Comparison of ENCODE assay signal across 9 mouse cellular contexts in the genomic region with DNA sequence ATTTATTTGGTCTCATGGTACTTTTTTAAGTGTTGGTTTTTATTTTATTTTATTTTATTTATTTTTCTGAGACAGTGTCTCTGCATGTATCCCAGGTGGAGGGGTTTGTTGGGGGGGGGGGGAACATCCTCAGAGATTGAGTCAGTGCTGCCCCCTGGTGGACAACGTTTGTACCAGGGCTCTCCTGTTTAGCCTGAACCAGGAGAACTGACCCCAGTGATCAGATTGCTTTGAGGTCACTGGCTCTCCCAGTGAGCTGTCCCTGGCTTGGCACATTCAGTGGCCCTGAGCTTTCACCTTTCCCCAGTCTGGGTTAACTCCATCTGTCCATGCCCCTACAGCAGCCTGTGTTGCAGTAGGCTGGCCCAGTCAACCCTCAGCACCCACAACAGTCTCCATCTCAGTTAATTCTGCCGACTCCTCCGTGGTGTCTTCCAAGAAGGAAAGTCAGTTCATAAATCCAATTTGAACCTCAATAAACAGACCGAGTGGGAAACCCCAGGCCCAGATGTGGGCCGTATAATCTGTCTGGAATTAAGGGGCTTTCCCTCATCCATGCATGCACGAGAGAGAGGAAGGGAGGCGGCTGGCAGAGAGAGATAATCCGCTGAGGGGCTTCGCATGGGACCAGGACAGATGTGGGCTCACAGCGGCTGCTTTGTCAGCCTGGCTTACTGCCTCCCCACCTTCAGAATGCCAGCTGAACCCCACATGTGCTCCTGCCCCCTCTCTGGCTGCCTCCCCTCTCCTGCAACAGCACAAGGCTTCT. TPM values are rescaled to one million over a fixed set of nuclear protein-coding genes. Genes with fewer than 3 reads are reported as not detected.
DNase-seq lines count a peak whose midpoint lies in the region; ATAC-seq lines count a peak whose summit lies in the region.
"Had no signal": no experiment of that assay in that cellular context is flagged by ENCODE, and none has a peak within 500 bp of the region (broad histone marks: within the 10 kb centered on the region; RNA-seq: fewer than 3 reads in every experiment).

No protein-coding gene starts in this region.

- no peak overlapping the region for H3K9ac ChIP-seq in forebrain, embryonic 12.5 days
- no peak overlapping the region for H3K9ac ChIP-seq in limb, embryonic 11.5 days (ENCODE audit: low read length)
- no peak overlapping the region for H3K9ac ChIP-seq in neural tube, embryonic 12.5 days

- no peaks in the 10 kb centered on the region for H3K4me1 ChIP-seq in forebrain, embryonic 12.5 days
- H3K4me1 ChIP-seq in limb, embryonic 11.5 days (ENCODE audit: control insufficient read depth, insufficient read depth, low read length), result no peaks in the 10 kb centered on the region
- no peaks in the 10 kb centered on the region for H3K4me1 ChIP-seq in neural tube, embryonic 12.5 days

- peak; percentile 63 to 81 for DNase-seq in left cerebral cortex, adult 18-20 months (ENCODE audit: low spot score in 2 of 2)
- DNase-seq in left cerebral cortex, adult 11 months (ENCODE audit: low spot score), result no peak
- peak; percentile 83 for DNase-seq in adrenal gland, postnatal 25 days
- peak; percentile 18 for DNase-seq in induced T-regulatory cell, adult 2 months (ENCODE audit: low read depth)
- peak; percentile 79 for DNase-seq in limb, embryonic 11.5 days (ENCODE audit: low spot score)
- DNase-seq in T-cell, adult 2 months (ENCODE audit: low spot score), result no peak

- ATAC-seq in forebrain, embryonic 12.5 days (ENCODE audit: low FRiP score), result peak; percentile 27; the same call in 1 of the 2 replicates
- no peak for ATAC-seq in limb, embryonic 11.5 days (ENCODE audit: insufficient number of reproducible peaks, low FRiP score, low TSS enrichment, low read depth)
- ATAC-seq in neural tube, embryonic 12.5 days (ENCODE audit: low FRiP score, low read depth), result 0 out of 2 replicates have a peak, but pooled peaks have one; percentile 33

- peaks cover 16% of the 10 kb centered on the region for H3K27me3 ChIP-seq in forebrain, embryonic 12.5 days
- H3K27me3 ChIP-seq in limb, embryonic 11.5 days (ENCODE audit: control insufficient read depth, insufficient read depth, low read length), result peaks cover 10% of the 10 kb centered on the region
- H3K27me3 ChIP-seq in neural tube, embryonic 12.5 days (replicated peaks), result peaks cover 3% of the 10 kb centered on the region; the same call in 1 of the 2 replicates

- no peak overlapping the region for H3K4me3 ChIP-seq in forebrain, embryonic 12.5 days (replicated peaks)
- no peak overlapping the region for H3K4me3 ChIP-seq in limb, embryonic 11.5 days (ENCODE audit: low read depth, low read length)
- H3K4me3 ChIP-seq in neural tube, embryonic 12.5 days, result no peak overlapping the region

- WGBS in forebrain, embryonic 12.5 days, result 68% methylated on average over 10 of the region's 10 CpGs
- 67% methylated on average over 10 of the region's 10 CpGs for WGBS in limb, embryonic 11.5 days
- 73% methylated on average over 10 of the region's 10 CpGs for WGBS in neural tube, embryonic 12.5 days

- H3K27ac ChIP-seq in forebrain, embryonic 12.5 days, result no peak overlapping the region
- no peak overlapping the region for H3K27ac ChIP-seq in limb, embryonic 11.5 days (replicated peaks; ENCODE audit: low read depth, low read length)
- H3K27ac ChIP-seq in neural tube, embryonic 12.5 days, result no peak overlapping the region

- no peaks in the 10 kb centered on the region for H3K36me3 ChIP-seq in forebrain, embryonic 12.5 days (replicated peaks)
- H3K36me3 ChIP-seq in limb, embryonic 11.5 days (ENCODE audit: control insufficient read depth, insufficient read depth, low read length), result no peaks in the 10 kb centered on the region
- H3K36me3 ChIP-seq in neural tube, embryonic 12.5 days, result no peaks in the 10 kb centered on the region

- no peak overlapping the region for H3K4me2 ChIP-seq in forebrain, embryonic 12.5 days
- no peak overlapping the region for H3K4me2 ChIP-seq in limb, embryonic 11.5 days (ENCODE audit: low read depth, severe bottlenecking)
- no peak overlapping the region for H3K4me2 ChIP-seq in neural tube, embryonic 12.5 days (replicated peaks)

- no peaks in the 10 kb centered on the region for H3K9me3 ChIP-seq in forebrain, embryonic 12.5 days
- no peaks in the 10 kb centered on the region for H3K9me3 ChIP-seq in limb, embryonic 11.5 days (ENCODE audit: control insufficient read depth, low read length)
- no peaks in the 10 kb centered on the region for H3K9me3 ChIP-seq in neural tube, embryonic 12.5 days

RNA-seq across cellular contexts. Expression of a gene that starts 7.7 kb away (rescaled TPM):
- total RNA-seq in left cerebral cortex, adult 18-20 months (2021), result not detected
- not detected in 2 replicates for total RNA-seq in adrenal gland, postnatal 25 days (2021)
- not detected in 2 replicates for polyA plus RNA-seq in forebrain, embryonic 12.5 days (2016; fragmentation: Nextera tagmentation; extraction: Ambion mirVana)
- 0.04 TPM in 1 of 2 replicates, not detected in the other for polyA plus RNA-seq in limb, embryonic 11.5 days (2014; fragmentation: Nextera tagmentation; extraction: Ambion mirVana)
- not detected in 2 replicates for polyA plus RNA-seq in neural tube, embryonic 12.5 days (2016; fragmentation: Nextera tagmentation; extraction: Ambion mirVana)
- polyA plus RNA-seq: large intestine, adult 2 months had no signal

RNA-seq across cellular contexts. Expression of a gene that starts 9.7 kb away (rescaled TPM):
- total RNA-seq in left cerebral cortex, adult 18-20 months (2021), result 1 to 10 TPM; 2.1 to 4.0 TPM
- 10.4 and 10.8 TPM in 2 replicates for total RNA-seq in adrenal gland, postnatal 25 days (2021)
- polyA plus RNA-seq in forebrain, embryonic 12.5 days (2016; fragmentation: Nextera tagmentation; extraction: Ambion mirVana), result 1.7 and 2.5 TPM in 2 replicates
- polyA plus RNA-seq in limb, embryonic 11.5 days (2014; fragmentation: Nextera tagmentation; extraction: Ambion mirVana), result 4.9 and 5.3 TPM in 2 replicates
- polyA plus RNA-seq in neural tube, embryonic 12.5 days (2016; fragmentation: Nextera tagmentation; extraction: Ambion mirVana), result 12.5 and 14.6 TPM in 2 replicates

RNA-seq across cellular contexts. Expression of a gene that starts 20.7 kb away (rescaled TPM):
- not detected for total RNA-seq in left cerebral cortex, adult 18-20 months (2021)
- total RNA-seq in adrenal gland, postnatal 25 days (2021), result not detected in 2 replicates
- polyA plus RNA-seq in forebrain, embryonic 12.5 days (2016; fragmentation: Nextera tagmentation; extraction: Ambion mirVana), result not detected in 2 replicates
- polyA plus RNA-seq in limb, embryonic 11.5 days (2014; fragmentation: Nextera tagmentation; extraction: Ambion mirVana), result not detected in 2 replicates
- not detected in 2 replicates for polyA plus RNA-seq in neural tube, embryonic 12.5 days (2016; fragmentation: Nextera tagmentation; extraction: Ambion mirVana)
- polyA plus RNA-seq: large intestine, adult 2 months had no signal

RNA-seq across cellular contexts. Expression of a gene that starts 45.4 kb away (rescaled TPM):
- total RNA-seq in left cerebral cortex, adult 18-20 months (2021), result 1 to 10 TPM; 2.6 to 2.7 TPM
- total RNA-seq in adrenal gland, postnatal 25 days (2021), result 0.12 TPM in 1 of 2 replicates, not detected in the other
- 0.09 and 0.10 TPM in 2 replicates for polyA plus RNA-seq in forebrain, embryonic 12.5 days (2016; fragmentation: Nextera tagmentation; extraction: Ambion mirVana)
- 0.08 and 0.09 TPM in 2 replicates for polyA plus RNA-seq in limb, embryonic 11.5 days (2014; fragmentation: Nextera tagmentation; extraction: Ambion mirVana)
- 0.04 and 0.18 TPM in 2 replicates for polyA plus RNA-seq in neural tube, embryonic 12.5 days (2016; fragmentation: Nextera tagmentation; extraction: Ambion mirVana)
- polyA plus RNA-seq: large intestine, adult 2 months had no signal

Comparison
In these comparisons a context has a peak if more than half of its experiments do, and no peak if none do; other contexts are left out.
1. DNase-seq: peak in left cerebral cortex, adult 18-20 months (2 of 2), adrenal gland, postnatal 25 days (single experiment), induced T-regulatory cell, adult 2 months (single experiment) and limb, embryonic 11.5 days (single experiment); none in left cerebral cortex, adult 11 months (single experiment) and T-cell, adult 2 months (single experiment).